In the genomic region with DNA sequence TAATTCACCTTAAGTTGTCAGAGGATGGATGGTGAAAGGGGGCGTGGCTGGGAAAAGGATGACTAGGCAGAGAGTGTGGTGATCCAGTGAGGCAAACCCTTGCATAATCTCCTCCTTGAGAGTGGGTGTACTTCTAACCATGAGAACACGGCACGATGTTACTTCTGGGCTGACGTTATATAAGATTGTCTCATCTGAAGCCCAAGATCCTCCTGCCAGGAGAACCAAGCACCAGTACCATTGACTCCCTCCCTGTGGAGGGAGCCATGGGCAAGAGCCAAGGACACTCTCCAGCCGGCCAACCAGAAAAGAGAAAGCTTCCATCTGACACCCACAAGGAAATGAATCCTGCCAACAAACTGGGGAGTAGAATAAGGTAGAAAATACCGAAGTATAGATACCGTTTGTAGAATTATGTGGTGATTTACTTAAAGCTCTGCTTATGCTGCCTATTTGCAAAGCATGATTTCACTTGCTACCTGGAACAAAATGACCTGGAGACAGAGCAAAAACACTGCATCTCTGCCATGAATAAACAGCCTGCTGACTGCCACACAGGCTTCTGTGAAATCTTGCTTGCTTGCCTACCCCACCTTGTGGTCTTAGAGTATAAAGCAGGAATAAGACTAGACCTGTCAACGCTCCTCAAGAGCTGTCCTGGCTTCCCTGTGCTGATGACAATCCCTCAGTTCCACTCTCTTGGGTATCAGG, we compare ENCODE assay signal across 10 mouse cellular contexts. TPM values are rescaled to one million over a fixed set of nuclear protein-coding genes. Genes with fewer than 3 reads are reported as not detected.
A peak's percentile ranks its signal among the peaks of the same experiment; 100 is the strongest.
DNase-seq lines count a peak whose midpoint lies in the region; ATAC-seq lines count a peak whose summit lies in the region.
"Had no signal": no experiment of that assay in that cellular context is flagged by ENCODE, and none has a peak within 500 bp of the region (broad histone marks: within the 10 kb centered on the region; RNA-seq: fewer than 3 reads in every experiment).

No protein-coding gene starts in this region.

- DNase-seq in adrenal gland, postnatal 14 days = peak; percentile 52
- DNase-seq in adrenal gland, adult 18-20 months (ENCODE audit: low spot score in 2 of 2) = no peak
- peak; percentile 67 for DNase-seq in 3T3-L1 (ENCODE audit: low read depth, low spot score)
- peak; percentile 89 for DNase-seq in cerebellum, adult 9-10 months
- DNase-seq in intestine, embryonic 14.5 days (ENCODE audit: low spot score) = no peak
- DNase-seq in left cerebral cortex, postnatal 4 days = peak; percentile 20
- peak; percentile 66 for DNase-seq in retina, embryonic 14.5 days (ENCODE audit: low spot score)
- no peak for DNase-seq in spleen, postnatal 14 days (ENCODE audit: low spot score in 2 of 2)

- WGBS in intestine, embryonic 14.5 days = 31% methylated on average over 8 of the region's 8 CpGs

- H3K27me3 ChIP-seq in intestine, embryonic 14.5 days (replicated peaks; ENCODE audit: control insufficient read depth, insufficient read depth, low read length) = no peaks in the 10 kb centered on the region
- H3K27me3 ChIP-seq: stomach, embryonic 15.5 days had no signal

- no peak overlapping the region for H3K27ac ChIP-seq in intestine, embryonic 14.5 days (ENCODE audit: low read depth)
- H3K27ac ChIP-seq: stomach, embryonic 15.5 days had no signal

- no peak overlapping the region for H3K9ac ChIP-seq in intestine, embryonic 14.5 days (ENCODE audit: low read length)
- H3K9ac ChIP-seq: stomach, embryonic 15.5 days had no signal

- H3K4me2 ChIP-seq in intestine, embryonic 14.5 days (ENCODE audit: low read length) = no peak overlapping the region
- H3K4me2 ChIP-seq: stomach, embryonic 15.5 days had no signal

- intact Hi-C loops in left cerebral cortex, postnatal 4 days (cut with DNase I) = loop anchor here (10.0 kb wide), 1 partner anchor 754 kb away; no protein-coding TSS in a partner anchor

- H3K36me3 ChIP-seq in intestine, embryonic 14.5 days (ENCODE audit: control insufficient read depth, insufficient read depth, low read length) = no peaks in the 10 kb centered on the region
- H3K36me3 ChIP-seq: G1E; stomach, embryonic 15.5 days had no signal

- no peaks in the 10 kb centered on the region for H3K9me3 ChIP-seq in intestine, embryonic 14.5 days (ENCODE audit: control insufficient read depth, low read length)
- H3K9me3 ChIP-seq: G1E; stomach, embryonic 15.5 days had no signal

- no peak overlapping the region for H3K4me3 ChIP-seq in intestine, embryonic 14.5 days (ENCODE audit: low read depth, low read length)
- H3K4me3 ChIP-seq: stomach, embryonic 15.5 days had no signal

- ATAC-seq in intestine, embryonic 14.5 days (replicated peaks; ENCODE audit: low FRiP score, low TSS enrichment, low read depth) = peak; percentile 53; the same call in 1 of the 2 replicates

- H3K4me1 ChIP-seq in intestine, embryonic 14.5 days (replicated peaks; ENCODE audit: control insufficient read depth, insufficient read depth, low read length) = no peaks in the 10 kb centered on the region
- H3K4me1 ChIP-seq: stomach, embryonic 15.5 days had no signal

RNA-seq across cellular contexts. Expression of gene Zfp941, which starts 6.3 kb away (rescaled TPM):
- 1.9 and 2.6 TPM in 2 replicates for total RNA-seq in adrenal gland, postnatal 14 days (2021)
- total RNA-seq in adrenal gland, adult 18-20 months (2021) = 1 to 10 TPM; 2.0 to 2.8 TPM
- 2.8 and 3.0 TPM in 2 replicates for polyA plus RNA-seq in intestine, embryonic 14.5 days (2014; fragmentation: Nextera tagmentation; extraction: Ambion mirVana)
- 10 to 100 TPM; 10.9 to 15.0 TPM for total RNA-seq in left cerebral cortex, postnatal 4 days (2021)
- polyA plus RNA-seq: G1E had no signal

RNA-seq across cellular contexts. Expression of gene Urah, which starts 6.5 kb away (rescaled TPM):
- total RNA-seq in adrenal gland, postnatal 14 days (2021) = 1.4 and 31.0 TPM in 2 replicates
- 1 to 10 TPM in 1 of 2 experiments, under 1 TPM in 1; 0.76 to 1.1 TPM for total RNA-seq in adrenal gland, adult 18-20 months (2021)
- 1.3 and 3.2 TPM in 2 replicates for polyA plus RNA-seq in intestine, embryonic 14.5 days (2014; fragmentation: Nextera tagmentation; extraction: Ambion mirVana)
- total RNA-seq in left cerebral cortex, postnatal 4 days (2021) = not detected
- total RNA-seq: G1E had no signal
- polyA plus RNA-seq: G1E had no signal

RNA-seq across cellular contexts. Expression of gene Scgb1c1, which starts 17.0 kb away (rescaled TPM):
- total RNA-seq in adrenal gland, postnatal 14 days (2021) = not detected in 2 replicates
- not detected for total RNA-seq in adrenal gland, adult 18-20 months (2021)
- polyA plus RNA-seq in intestine, embryonic 14.5 days (2014; fragmentation: Nextera tagmentation; extraction: Ambion mirVana) = not detected in 2 replicates
- total RNA-seq in left cerebral cortex, postnatal 4 days (2021) = not detected
- total RNA-seq: G1E had no signal
- polyA plus RNA-seq: G1E; stomach, embryonic 15.5 days had no signal

RNA-seq across cellular contexts. Expression of gene Odf3, which starts 19.3 kb away (rescaled TPM):
- not detected in 2 replicates for total RNA-seq in adrenal gland, postnatal 14 days (2021)
- total RNA-seq in adrenal gland, adult 18-20 months (2021) = under 1 TPM; 0.26 to 0.40 TPM
- polyA plus RNA-seq in intestine, embryonic 14.5 days (2014; fragmentation: Nextera tagmentation; extraction: Ambion mirVana) = not detected in 2 replicates
- total RNA-seq in left cerebral cortex, postnatal 4 days (2021) = not detected
- polyA plus RNA-seq: G1E; stomach, embryonic 15.5 days had no signal

RNA-seq across cellular contexts. Expression of gene Gm45785, which starts 27.8 kb away (rescaled TPM):
- total RNA-seq in adrenal gland, postnatal 14 days (2021) = 0.89 TPM in 1 of 2 replicates, not detected in the other
- total RNA-seq in adrenal gland, adult 18-20 months (2021) = under 1 TPM; 0.36 to 0.61 TPM
- polyA plus RNA-seq in intestine, embryonic 14.5 days (2014; fragmentation: Nextera tagmentation; extraction: Ambion mirVana) = not detected in 2 replicates
- total RNA-seq in left cerebral cortex, postnatal 4 days (2021) = 1 to 10 TPM; 1.4 TPM
- polyA plus RNA-seq: stomach, embryonic 15.5 days had no signal

Comparison
In these comparisons a context has a peak if more than half of its experiments do, and no peak if none do; other contexts are left out.
1. DNase-seq: peak in adrenal gland, postnatal 14 days (single experiment), 3T3-L1 (single experiment), cerebellum, adult 9-10 months (single experiment), left cerebral cortex, postnatal 4 days (single experiment) and retina, embryonic 14.5 days (single experiment); none in adrenal gland, adult 18-20 months (0 of 2), intestine, embryonic 14.5 days (single experiment) and spleen, postnatal 14 days (0 of 2).